Mouse (Mus musculus): ENCODE measurements at regions not wholly inside any gene's neighbourhood (a gene's known extent, or its start where the extent isn't known, plus 50 kb on each side); places are given as distances from the start of the nearest gene placed in this dataset.
A peak's percentile ranks its signal among the peaks of the same experiment; 100 is the strongest.

GRCm38 (mm10) chr3:38105022-38105857 lies 379.4 kb downstream of the Ankrd50 start:
- no peaks in the 10 kb centered on the region for H3K36me3 ChIP-seq
- no peaks in the 10 kb centered on the region for H3K4me1 ChIP-seq
- no peak for ATAC-seq (ENCODE audit: borderline replicate concordance, extremely low read depth, low FRiP score, low TSS enrichment)
- H3K4me3 ChIP-seq, result no peak overlapping the region
- no peak overlapping the region for H3K4me2 ChIP-seq
- no peaks in the 10 kb centered on the region for H3K27me3 ChIP-seq
- H3K27ac ChIP-seq, result no peak overlapping the region
- WGBS, result 54% methylated on average over 4 of the region's 4 CpGs
- no peak overlapping the region for H3K9ac ChIP-seq
- no peaks in the 10 kb centered on the region for H3K9me3 ChIP-seq

DNA sequence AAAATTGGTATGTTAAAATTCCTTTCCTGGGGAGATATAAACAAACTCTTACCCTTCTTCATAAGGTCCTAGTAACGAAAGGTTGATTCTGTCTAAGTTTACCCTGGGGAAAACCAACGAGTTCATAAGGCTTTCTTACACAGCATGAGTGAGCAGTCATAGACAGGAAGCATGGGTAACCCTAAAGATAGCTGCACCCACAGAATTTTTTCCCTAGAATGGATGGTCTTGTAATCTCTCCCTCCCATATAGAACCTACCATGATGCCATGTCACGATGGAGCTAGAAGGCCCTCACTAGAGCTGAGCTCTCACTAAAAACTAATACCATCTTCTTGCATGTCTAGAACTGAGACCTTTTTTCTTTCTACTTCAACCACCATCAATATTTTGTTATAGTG lies 380.1 kb upstream of the Gm5148 start:
- Histone ChIP-seq H3K4me3 (no peak overlapping the region), H3K9ac (no peak overlapping the region), H3K27ac (no peak overlapping the region), H3K36me3 (no peaks in the 10 kb centered on the region), H3K27me3 (no peaks in the 10 kb centered on the region), H3K9me3 (no peaks in the 10 kb centered on the region), H3K4me2 (no peak overlapping the region), H3K4me1 (no peaks in the 10 kb centered on the region)
- no peak for ATAC-seq (ENCODE audit: borderline replicate concordance, extremely low read depth, low FRiP score, low TSS enrichment)
- WGBS, result 80% methylated on average over 3 of the region's 3 CpGs

GRCm38 (mm10) chr3:38102985-38103384 lies 378.7 kb upstream of the Gm5148 start:
- Histone ChIP-seq H3K36me3 (no peaks in the 10 kb centered on the region), H3K9me3 (no peaks in the 10 kb centered on the region), H3K4me3 (no peak overlapping the region), H3K4me1 (no peaks in the 10 kb centered on the region), H3K9ac (no peak overlapping the region), H3K4me2 (no peak overlapping the region), H3K27ac (no peak overlapping the region), H3K27me3 (no peaks in the 10 kb centered on the region)
- 73% methylated on average over 1 of the region's 1 CpGs for WGBS
- ATAC-seq (ENCODE audit: borderline replicate concordance, extremely low read depth, low FRiP score, low TSS enrichment), result no peak

DNA sequence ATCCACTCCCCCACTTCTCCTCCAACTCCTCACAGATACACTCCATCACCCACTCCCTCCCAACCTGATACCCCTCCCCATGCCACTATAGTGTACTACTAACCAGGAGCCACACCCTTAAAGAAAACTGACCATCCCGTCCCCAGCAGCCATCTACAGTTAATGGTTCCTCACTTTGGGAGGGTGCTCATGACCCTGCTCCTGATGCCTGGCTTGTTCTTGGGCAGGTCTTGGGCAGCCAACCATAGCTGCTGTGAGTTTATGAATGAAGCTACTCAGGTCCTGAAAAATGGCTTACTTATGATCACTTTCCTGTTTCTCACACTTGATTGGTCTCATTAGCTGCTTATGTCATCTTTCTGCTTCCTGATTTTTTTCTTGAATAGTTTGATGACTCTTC lies 377.9 kb upstream of the Gm5148 start:
- WGBS, result 81% methylated on average over 1 of the region's 1 CpGs
- no peaks in the 10 kb centered on the region for H3K36me3 ChIP-seq
- ATAC-seq (ENCODE audit: borderline replicate concordance, extremely low read depth, low FRiP score, low TSS enrichment), result no peak

GRCm38 (mm10) chr3:38094370-38094979 lies 370.2 kb upstream of the Gm5148 start:
- no peak for ATAC-seq (ENCODE audit: borderline replicate concordance, extremely low read depth, low FRiP score, low TSS enrichment)
- Histone ChIP-seq H3K4me1 (no peaks in the 10 kb centered on the region), H3K36me3 (no peaks in the 10 kb centered on the region), H3K9ac (no peak overlapping the region), H3K4me2 (no peak overlapping the region), H3K27me3 (no peaks in the 10 kb centered on the region), H3K27ac (no peak overlapping the region), H3K9me3 (no peaks in the 10 kb centered on the region), H3K4me3 (no peak overlapping the region)
- WGBS, result 67% methylated on average over 7 of the region's 7 CpGs

More for the DNA sequence above, 377.9 kb upstream of the Gm5148 start:
- no peak overlapping the region for H3K27ac ChIP-seq
- no peak overlapping the region for H3K4me3 ChIP-seq
- H3K27me3 ChIP-seq, result no peaks in the 10 kb centered on the region
- no peak overlapping the region for H3K9ac ChIP-seq
- H3K4me1 ChIP-seq, result no peaks in the 10 kb centered on the region
- no peaks in the 10 kb centered on the region for H3K9me3 ChIP-seq
- H3K4me2 ChIP-seq, result no peak overlapping the region

DNA sequence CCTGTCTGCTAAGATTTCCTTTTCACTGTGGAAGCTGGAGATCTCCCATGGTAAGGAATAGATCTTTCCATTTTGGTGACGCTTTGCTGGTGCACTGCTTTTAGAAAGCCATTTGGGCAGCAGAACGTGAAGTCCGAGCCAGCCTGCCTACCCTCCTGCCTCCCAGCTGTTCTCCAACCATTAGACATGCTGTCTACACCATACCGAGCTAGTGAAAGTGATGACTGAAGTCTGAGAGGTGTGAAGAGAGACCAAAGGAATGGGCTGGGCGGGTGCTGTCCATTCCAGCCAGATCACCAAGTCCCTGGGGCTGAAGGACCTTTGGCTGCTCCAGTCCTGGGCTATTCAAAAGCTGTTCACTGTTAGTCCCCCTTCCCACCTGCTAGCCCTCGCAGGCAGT lies 360.3 kb upstream of the Gm5148 start:
- Histone ChIP-seq H3K27ac (no peak overlapping the region), H3K4me3 (no peak overlapping the region), H3K9ac (no peak overlapping the region), H3K36me3 (no peaks in the 10 kb centered on the region), H3K4me1 (no peaks in the 10 kb centered on the region), H3K27me3 (no peaks in the 10 kb centered on the region), H3K4me2 (no peak overlapping the region), H3K9me3 (no peaks in the 10 kb centered on the region)
- ATAC-seq (ENCODE audit: borderline replicate concordance, extremely low read depth, low FRiP score, low TSS enrichment), result no peak
- WGBS, result 54% methylated on average over 6 of the region's 6 CpGs

DNA sequence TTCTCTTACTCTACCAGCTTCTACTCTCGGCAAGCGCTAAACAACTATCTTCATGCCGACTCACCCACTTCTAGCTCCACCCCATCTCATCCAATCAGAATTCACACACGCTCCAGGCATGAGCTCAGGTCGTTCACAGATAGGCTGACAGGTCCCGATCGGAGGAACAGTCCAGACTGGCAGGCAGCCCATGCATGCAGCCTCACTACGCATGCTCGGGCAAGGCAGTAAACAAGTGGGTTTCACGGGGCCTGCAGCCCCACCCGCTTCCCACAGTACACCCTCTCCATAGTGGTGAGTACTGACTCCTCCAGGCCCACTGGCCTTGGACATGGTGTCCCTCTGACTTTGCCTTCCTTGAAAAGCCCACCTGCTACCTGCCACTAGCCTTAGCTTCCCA lies 358.1 kb upstream of the Gm5148 start:
- Histone ChIP-seq H3K9me3 (no peaks in the 10 kb centered on the region), H3K36me3 (no peaks in the 10 kb centered on the region), H3K9ac (no peak overlapping the region), H3K4me1 (no peaks in the 10 kb centered on the region), H3K27ac (no peak overlapping the region), H3K4me2 (no peak overlapping the region), H3K4me3 (no peak overlapping the region), H3K27me3 (no peaks in the 10 kb centered on the region)
- 81% methylated on average over 11 of the region's 11 CpGs for WGBS
- ATAC-seq (ENCODE audit: borderline replicate concordance, extremely low read depth, low FRiP score, low TSS enrichment), result no peak

DNA sequence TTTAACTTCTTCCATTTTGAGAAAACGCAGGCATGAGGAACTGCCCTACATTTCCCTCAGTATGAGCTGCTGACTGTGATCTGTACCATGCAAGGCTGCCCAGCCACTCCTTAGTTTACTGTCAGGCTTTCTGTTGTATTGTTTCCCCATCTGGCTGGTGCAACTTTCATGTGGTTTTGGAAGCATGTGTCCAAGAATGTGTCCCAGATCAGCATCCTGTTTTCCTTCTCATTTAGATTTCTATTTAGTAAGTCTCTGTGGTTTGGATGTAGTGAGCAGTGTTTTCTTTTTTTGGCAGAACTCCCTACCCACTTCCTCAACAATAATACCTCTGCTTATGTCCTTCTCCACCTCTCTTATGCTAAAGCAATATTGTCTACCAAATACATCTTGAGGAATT lies 352.5 kb upstream of the Gm5148 start:
- Histone ChIP-seq H3K9ac (no peak overlapping the region), H3K4me1 (no peaks in the 10 kb centered on the region), H3K36me3 (no peaks in the 10 kb centered on the region), H3K27me3 (no peaks in the 10 kb centered on the region), H3K27ac (no peak overlapping the region), H3K4me2 (no peak overlapping the region), H3K9me3 (no peaks in the 10 kb centered on the region), H3K4me3 (no peak overlapping the region)
- 78% methylated on average over 1 of the region's 1 CpGs for WGBS
- no peak for ATAC-seq (ENCODE audit: borderline replicate concordance, extremely low read depth, low FRiP score, low TSS enrichment)

DNA sequence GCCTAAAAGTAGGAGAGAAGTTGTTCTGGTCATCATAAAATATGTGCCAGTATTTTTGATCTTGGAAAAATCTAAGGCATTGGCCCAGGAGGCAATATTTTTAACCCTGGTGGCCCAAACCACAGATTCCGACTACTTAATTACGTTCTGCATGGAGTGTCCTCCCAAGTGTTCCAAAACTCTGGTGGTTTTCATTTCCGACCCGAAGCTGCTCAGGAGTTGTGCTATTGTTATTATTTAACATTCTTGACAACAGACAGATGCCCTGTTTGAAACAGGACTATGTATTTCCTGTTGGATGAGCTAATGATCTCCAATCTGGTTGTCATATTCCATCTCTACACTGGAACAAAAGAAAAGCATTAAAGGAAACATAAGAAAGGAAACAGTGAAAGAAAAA lies 349.7 kb upstream of the Gm5148 start:
- H3K4me2 ChIP-seq, result no peak overlapping the region
- WGBS, result 78% methylated on average over 4 of the region's 4 CpGs
- no peaks in the 10 kb centered on the region for H3K36me3 ChIP-seq
- no peak overlapping the region for H3K4me3 ChIP-seq
- H3K27me3 ChIP-seq, result no peaks in the 10 kb centered on the region
- no peak overlapping the region for H3K9ac ChIP-seq
- H3K27ac ChIP-seq, result no peak overlapping the region
- no peak for ATAC-seq (ENCODE audit: borderline replicate concordance, extremely low read depth, low FRiP score, low TSS enrichment)
- H3K9me3 ChIP-seq, result no peaks in the 10 kb centered on the region
- no peaks in the 10 kb centered on the region for H3K4me1 ChIP-seq

GRCm38 (mm10) chr3:38055627-38056026 lies 331.3 kb upstream of the Gm5148 start:
- WGBS, result 47% methylated on average over 9 of the region's 9 CpGs
- Histone ChIP-seq H3K9ac (no peak overlapping the region), H3K4me3 (no peak overlapping the region), H3K27ac (no peak overlapping the region), H3K4me1 (peaks cover 14% of the 10 kb centered on the region; the same call in 1 of the 2 replicates), H3K9me3 (no peaks in the 10 kb centered on the region), H3K27me3 (no peaks in the 10 kb centered on the region), H3K4me2 (no peak overlapping the region), H3K36me3 (no peaks in the 10 kb centered on the region)
- ATAC-seq (ENCODE audit: borderline replicate concordance, extremely low read depth, low FRiP score, low TSS enrichment), result no peak

DNA sequence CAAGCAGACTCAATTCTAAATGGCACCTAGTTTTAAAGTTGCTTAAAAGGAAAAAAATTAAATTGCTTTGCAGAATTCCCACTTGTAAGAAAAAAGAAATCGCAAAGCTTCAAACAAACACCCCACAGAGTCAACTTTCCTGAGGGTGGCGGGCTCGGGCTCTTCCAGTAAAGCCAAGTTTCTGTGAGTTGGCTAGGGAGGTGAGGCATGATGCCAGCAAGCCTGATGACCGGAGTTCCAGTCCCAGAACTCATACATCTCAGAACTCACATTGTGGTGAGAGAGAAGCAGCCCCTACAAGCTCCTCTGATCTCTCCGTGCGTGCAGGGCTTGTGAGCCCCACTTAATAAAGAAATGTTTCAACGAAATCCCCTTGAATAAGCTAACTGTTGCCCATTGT lies 328.7 kb upstream of the Gm5148 start:
- Histone ChIP-seq H3K4me3 (no peak overlapping the region), H3K27ac (0 out of 2 replicates have a peak overlapping the region, but pooled peaks have one; percentile 20), H3K27me3 (no peaks in the 10 kb centered on the region), H3K36me3 (no peaks in the 10 kb centered on the region), H3K4me1 (peaks cover 32% of the 10 kb centered on the region), H3K9ac (no peak overlapping the region), H3K9me3 (no peaks in the 10 kb centered on the region), H3K4me2 (no peak overlapping the region)
- no peak for ATAC-seq (ENCODE audit: borderline replicate concordance, extremely low read depth, low FRiP score, low TSS enrichment)
- 49% methylated on average over 7 of the region's 7 CpGs for WGBS

GRCm38 (mm10) chr3:38051748-38052147 lies 327.5 kb upstream of the Gm5148 start:
- H3K27ac ChIP-seq, result peak overlapping the region; percentile 3; the same call in 1 of the 2 replicates
- peaks cover 10% of the 10 kb centered on the region; the same call in 1 of the 2 replicates for H3K27me3 ChIP-seq
- H3K4me2 ChIP-seq, result no peak overlapping the region

More at GRCm38 (mm10) chr3:38051748-38052147, 327.5 kb upstream of the Gm5148 start:
- Histone ChIP-seq H3K4me3 (no peak overlapping the region), H3K9me3 (no peaks in the 10 kb centered on the region), H3K36me3 (no peaks in the 10 kb centered on the region), H3K9ac (no peak overlapping the region), H3K4me1 (peaks cover 32% of the 10 kb centered on the region)
- WGBS, result 75% methylated on average over 11 of the region's 11 CpGs
- ATAC-seq (ENCODE audit: borderline replicate concordance, extremely low read depth, low FRiP score, low TSS enrichment), result no peak

Data from lung, embryonic 15.5 days (tissue).